Mouse (Mus musculus) heart, embryonic 14.5 days (tissue): Measurements from ENCODE around the gene Gm8113. TPM values are rescaled to one million over a fixed set of nuclear protein-coding genes. Genes with fewer than 3 reads are reported as not detected.
"Not testable (repeated sequence)": the region's sequence is repeated elsewhere in the genome, so short reads cannot be mapped to it uniquely, and the experiment has no call there.

Experiments
- ATAC-seq: fragments of 200-750 bp; cut with Nextera tagmentation; 2 replicates; pipeline ENCODE4 v1.8.0; 2017; ENCODE audit warnings: low read depth, moderate TSS enrichment; ENCODE audit not compliant: insufficient number of reproducible peaks, insufficient read depth, low FRiP score
- H3K27ac ChIP-seq, 2 experiments: fragments of 200-500 bp in 1 of 2; fragments of 300-500 bp in 1 of 2; sonication (generic) in 1 of 2; replicated peaks in 1 of 2; 2 replicates each; pipeline ENCODE4 v1.5.1; 2012 to 2014; ENCODE audit warnings: low read depth in 2 of 2, low read length in 2 of 2, control low read depth in 1 of 2, mild to moderate bottlenecking in 1 of 2, mixed read lengths in 1 of 2; ENCODE audit not compliant: control insufficient read depth in 1 of 2, insufficient read depth in 1 of 2
- H3K27me3 ChIP-seq: fragments of 300-500 bp; sonication (generic); 2 replicates; pipeline ENCODE4 v1.6.1; 2014; ENCODE audit warnings: mild to moderate bottlenecking, low read length, control low read depth; ENCODE audit not compliant: control insufficient read depth, insufficient read depth
- H3K36me3 ChIP-seq: fragments of 300-500 bp; sonication (generic); 2 replicates; pipeline ENCODE4 v1.6.1; 2014; ENCODE audit warnings: mild to moderate bottlenecking, control low read depth, low read length, mixed read lengths; ENCODE audit not compliant: control insufficient read depth, insufficient read depth
- H3K4me1 ChIP-seq, 2 experiments: fragments of 200-500 bp in 1 of 2; fragments of 300-500 bp in 1 of 2; sonication (generic) in 1 of 2; 2 replicates each; pipeline ENCODE4 v1.6.1; 2012 to 2014; ENCODE audit warnings: low read length in 2 of 2, control low read depth in 1 of 2, mixed read lengths in 1 of 2; ENCODE audit not compliant: control insufficient read depth in 2 of 2, insufficient read depth in 2 of 2
- H3K4me2 ChIP-seq: fragments of 300-500 bp; sonication (generic); 2 replicates; pipeline ENCODE4 v1.6.1; 2014; ENCODE audit warnings: mild to moderate bottlenecking, low read length
- H3K4me3 ChIP-seq, 2 experiments: fragments of 200-500 bp in 1 of 2; fragments of 300-500 bp in 1 of 2; sonication (generic) in 1 of 2; 2 replicates each; pipeline ENCODE4 v1.5.1; 2012 to 2014; ENCODE audit warnings: low read length in 2 of 2, mild to moderate bottlenecking in 2 of 2, control low read depth in 1 of 2, low read depth in 1 of 2, moderate library complexity in 1 of 2; ENCODE audit not compliant: control insufficient read depth in 1 of 2, insufficient read depth in 1 of 2
- H3K9ac ChIP-seq: fragments of 300-500 bp; sonication (generic); 2 replicates; pipeline ENCODE4 v1.6.1; 2014; ENCODE audit warnings: mild to moderate bottlenecking, low read length
- H3K9me3 ChIP-seq: fragments of 300-500 bp; sonication (generic); 2 replicates; pipeline ENCODE4 v1.6.1; 2016; ENCODE audit warnings: low read length, control low read depth; ENCODE audit not compliant: control insufficient read depth
- WGBS: fragments of 180-500 bp; shearing (Covaris S2); extraction: QIAGEN DNeasy Blood & Tissue Kit; methylation state at CpG from one replicate; pipeline ENCODE4 v1.1.7; 2014; 5-methylcytosine and 5-hydroxymethylcytosine counted together
- polyA plus RNA-seq: library from polyadenylated mRNA; unstranded; fragments of >200 nt; fragmentation: Nextera tagmentation; extraction: Ambion mirVana; gene quantifications from 2 replicates; pipeline ENCODE4 v1.2.1, GENCODE M21; 2014

Gene Gm8113
- polyA plus RNA-seq = 37.9 and 39.2 TPM in 2 replicates

DNA sequence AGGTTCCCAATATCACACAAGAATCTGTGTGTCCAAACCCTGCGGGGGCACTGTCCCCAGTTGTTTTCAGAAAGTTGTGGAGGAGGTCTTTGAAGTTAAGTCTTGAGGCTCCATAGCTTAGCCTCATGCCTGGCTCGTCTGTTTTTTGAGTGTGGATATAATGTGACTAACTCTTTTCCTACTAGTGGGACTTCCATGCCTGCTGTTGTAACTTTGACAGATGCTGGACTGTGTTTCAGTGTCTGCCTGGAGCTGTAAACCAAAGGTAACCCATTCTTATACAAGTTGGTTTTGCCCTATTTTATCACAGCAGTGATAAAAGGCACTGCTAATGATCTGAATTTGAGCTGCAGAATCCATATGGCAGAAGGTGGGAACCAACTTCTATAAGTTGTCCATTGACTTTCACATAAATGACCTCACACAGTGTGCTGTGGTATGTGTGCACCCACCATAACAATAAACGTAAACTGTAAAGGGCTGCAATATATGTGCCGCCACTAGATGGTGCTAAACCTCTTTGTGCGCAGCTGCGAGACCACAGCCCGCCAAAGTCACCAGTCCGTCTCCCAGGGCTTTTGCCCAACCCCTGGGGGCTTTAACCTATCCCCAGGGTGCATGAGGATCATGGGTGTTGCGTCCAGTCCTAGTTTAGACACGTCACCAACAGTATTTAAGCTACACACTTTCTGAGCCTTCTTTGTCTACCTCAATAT is at the start of gene Gm8113:
Gene Gm8113, plus strand, starts transcription at position 703 of the 716 bp plus-strand sequence.
- WGBS = 9% methylated on average over 10 of the region's 10 CpGs
- Histone ChIP-seq H3K4me2 (peak within 1 kb of the TSS; percentile 63), H3K27ac (peak within 1 kb of the TSS; percentile 89 to 99), H3K4me3 (peak within 1 kb of the TSS; percentile 53 to 80), H3K9ac (peak within 1 kb of the TSS; percentile 74)
- H3K9me3 ChIP-seq, H3K27me3 ChIP-seq, H3K4me1 ChIP-seq, H3K36me3 ChIP-seq: not testable (repeated sequence)
- peak; percentile 69; the same call in 1 of the 2 replicates for ATAC-seq

- H3K9ac ChIP-seq, H3K27me3 ChIP-seq, ATAC-seq, H3K4me3 ChIP-seq, H3K36me3 ChIP-seq, H3K4me1 ChIP-seq, H3K27ac ChIP-seq, H3K4me2 ChIP-seq, H3K9me3 ChIP-seq: not testable (repeated sequence)
- WGBS = 47% methylated on average over 2 of the region's 3 CpGs
Observed at GRCm38 (mm10) chr14:43875417-43875816, 49.8 kb upstream of the Gm8113 start, which contains the start of gene Ear1. Gene Ear1 (minus strand): TSS chr14:43875517.

DNA sequence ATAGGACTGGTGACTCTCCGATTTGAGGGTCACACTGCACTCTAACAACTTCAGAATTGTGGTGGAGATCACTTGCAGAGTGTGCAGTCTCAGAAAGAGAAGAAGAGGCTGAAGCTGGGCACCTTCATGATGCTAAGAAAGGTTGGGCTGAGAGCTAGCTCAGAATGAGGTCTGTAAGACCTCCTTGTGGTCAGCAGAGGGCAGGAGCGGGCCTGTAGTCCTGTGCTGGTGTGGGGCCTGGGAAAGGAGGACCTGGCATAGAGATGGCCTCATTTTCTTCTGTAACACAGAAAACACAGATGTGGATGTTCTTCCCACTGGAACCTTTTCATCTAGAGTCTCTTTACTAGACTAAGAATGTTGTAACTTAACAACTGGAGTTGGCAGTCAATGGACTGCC is 47.4 kb upstream of the Gm8113 start:
- H3K27me3 ChIP-seq, H3K36me3 ChIP-seq, H3K4me1 ChIP-seq, H3K27ac ChIP-seq, H3K4me2 ChIP-seq, ATAC-seq, H3K4me3 ChIP-seq, H3K9ac ChIP-seq, H3K9me3 ChIP-seq: not testable (repeated sequence)
- 31% methylated on average over 1 of the region's 2 CpGs for whole genome bisulfite sequencing

DNA sequence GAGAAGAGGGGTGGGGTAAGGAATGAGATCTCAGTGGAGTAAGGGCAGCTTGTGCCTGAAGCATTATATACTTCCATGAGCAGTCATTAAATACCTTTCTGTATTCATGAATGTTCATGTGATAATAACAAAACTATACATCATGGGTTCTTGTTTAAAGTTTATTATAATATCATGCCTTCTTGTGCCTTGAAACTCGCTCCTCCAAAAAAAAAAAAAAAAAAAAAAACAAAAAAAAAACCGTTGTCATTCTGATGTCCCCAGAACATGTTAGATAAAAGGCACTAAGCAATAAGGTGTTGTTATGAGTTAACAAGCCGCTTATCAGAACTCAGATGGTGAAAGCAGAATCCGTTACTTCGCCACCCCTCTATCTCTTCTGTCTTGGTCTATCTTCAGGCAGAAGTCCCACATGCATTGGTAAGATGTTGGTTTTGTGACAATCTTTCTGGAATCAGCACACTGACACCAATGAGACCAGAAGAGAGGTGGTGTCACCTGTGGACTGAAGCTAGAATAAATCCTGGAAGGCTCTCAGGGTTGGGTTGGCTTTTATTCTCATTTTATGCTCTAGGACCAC is 45.1 kb upstream of the Gm8113 start:
- H3K4me2 ChIP-seq, H3K36me3 ChIP-seq, H3K4me3 ChIP-seq, H3K27me3 ChIP-seq, H3K4me1 ChIP-seq, H3K9ac ChIP-seq, ATAC-seq, H3K9me3 ChIP-seq, H3K27ac ChIP-seq: not testable (repeated sequence)
- 73% methylated on average over 4 of the region's 5 CpGs for WGBS

GRCm38 (mm10) chr14:43886235-43886634 is 39.0 kb upstream of the Gm8113 start:
- H3K36me3 ChIP-seq, H3K27ac ChIP-seq, H3K27me3 ChIP-seq, ATAC-seq, H3K4me3 ChIP-seq, H3K9ac ChIP-seq, H3K9me3 ChIP-seq, H3K4me2 ChIP-seq, H3K4me1 ChIP-seq: not testable (repeated sequence)
- 45% methylated on average over 1 of the region's 1 CpGs for WGBS

GRCm38 (mm10) chr14:43891288-43891687 is 33.9 kb upstream of the Gm8113 start:
- not testable (repeated sequence) for H3K36me3 ChIP-seq, H3K9me3 ChIP-seq, H3K27ac ChIP-seq, H3K9ac ChIP-seq, H3K4me2 ChIP-seq, H3K27me3 ChIP-seq, ATAC-seq, H3K4me3 ChIP-seq, H3K4me1 ChIP-seq
- WGBS = no CpG with 5 or more reads among the region's 1 CpGs

- not testable (repeated sequence) for H3K36me3 ChIP-seq, ATAC-seq, H3K4me3 ChIP-seq, H3K27ac ChIP-seq, H3K4me2 ChIP-seq, H3K9ac ChIP-seq, H3K9me3 ChIP-seq, H3K27me3 ChIP-seq, H3K4me1 ChIP-seq
- 76% methylated on average over 1 of the region's 2 CpGs for WGBS
Observed at GRCm38 (mm10) chr14:43895357-43895756, 29.8 kb upstream of the Gm8113 start.

DNA sequence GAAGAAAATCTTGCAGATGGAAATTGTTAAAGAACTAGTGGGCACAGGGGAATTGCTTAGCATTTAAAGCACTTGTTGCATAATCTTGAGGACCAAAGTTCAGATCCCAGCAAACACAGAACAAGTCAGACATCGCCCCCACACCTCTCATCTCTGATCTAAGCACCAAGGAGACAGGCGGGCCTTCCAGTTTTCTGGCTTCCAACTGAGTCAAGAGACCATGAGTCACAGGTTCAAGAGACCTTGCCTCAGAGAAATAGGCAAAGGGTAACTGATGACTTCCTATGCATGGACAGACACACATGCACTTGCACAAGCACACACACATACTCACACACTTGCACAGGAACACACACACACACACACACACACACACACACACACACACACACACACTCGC is 26.6 kb upstream of the Gm8113 start:
- not testable (repeated sequence) for H3K36me3 ChIP-seq, H3K9me3 ChIP-seq, H3K4me3 ChIP-seq, H3K4me2 ChIP-seq, H3K27ac ChIP-seq, H3K9ac ChIP-seq, H3K27me3 ChIP-seq, ATAC-seq, H3K4me1 ChIP-seq
- 80% methylated on average over 3 of the region's 3 CpGs for WGBS
